8 mouse cellular contexts compared by ENCODE assay signal in the genomic region with DNA sequence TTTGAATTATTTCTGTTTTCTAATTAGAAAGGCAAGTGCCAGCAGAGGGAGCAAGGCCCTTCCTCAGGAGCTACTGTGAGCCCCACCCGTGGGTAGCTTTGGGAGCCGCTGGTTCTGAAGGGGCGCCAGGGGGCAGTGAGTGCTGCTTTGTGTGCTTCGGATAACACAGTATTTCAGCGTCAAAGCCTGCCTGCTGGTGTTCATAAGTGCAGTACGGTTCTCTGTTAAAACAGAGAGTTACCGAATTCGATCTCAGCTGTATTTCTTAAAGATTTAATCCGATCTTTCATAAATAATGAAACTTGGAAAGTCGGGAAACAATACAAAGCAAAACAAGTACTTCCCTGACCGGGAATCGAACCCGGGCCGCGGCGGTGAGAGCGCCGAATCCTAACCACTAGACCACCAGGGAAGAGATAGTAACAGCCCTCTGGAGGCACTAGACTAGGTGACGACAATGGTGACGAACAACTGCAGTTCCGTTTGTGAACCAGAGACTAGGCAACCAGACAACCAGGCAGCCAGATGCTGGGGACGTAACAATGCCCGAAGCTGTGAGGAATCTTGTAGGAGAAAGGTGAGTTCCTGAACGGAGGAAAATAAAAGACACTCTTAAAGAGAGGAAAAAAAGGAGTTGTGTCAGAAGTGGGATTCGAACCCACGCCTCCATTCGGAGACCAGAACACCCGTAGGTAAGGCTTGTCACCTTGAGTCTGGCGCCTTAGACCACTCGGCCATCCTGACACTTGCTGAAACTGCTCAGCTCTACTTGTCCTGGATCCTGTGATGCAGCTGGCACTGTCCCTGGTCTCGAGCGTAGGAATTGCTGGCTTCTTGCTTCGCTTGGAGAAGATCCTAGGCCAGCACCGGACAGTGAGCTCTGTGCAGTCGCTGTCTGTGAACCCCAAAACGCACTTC. TPM values are rescaled to one million over a fixed set of nuclear protein-coding genes. Genes with fewer than 3 reads are reported as not detected.
DNase-seq lines count a peak whose midpoint lies in the region; ATAC-seq and TF ChIP-seq lines count a peak whose summit lies in the region.

No protein-coding gene starts in this region.

- H3K9me3 ChIP-seq in E14TG2a.4 (ENCODE audit: low read length): no peaks in the 10 kb centered on the region
- H3K9me3 ChIP-seq in forebrain, embryonic 12.5 days: no peaks in the 10 kb centered on the region
- no peaks in the 10 kb centered on the region for H3K9me3 ChIP-seq in heart, postnatal 0 days (replicated peaks; ENCODE audit: control insufficient read depth, low read length)
- H3K9me3 ChIP-seq in liver, embryonic 16.5 days (replicated peaks; ENCODE audit: control insufficient read depth, low read length): no peaks in the 10 kb centered on the region
- no peaks in the 10 kb centered on the region for H3K9me3 ChIP-seq in neural tube, embryonic 13.5 days

- no peak; the same call in 1 of the 2 replicates for TF ChIP-seq POLR2A in testis, adult 2 months (IDR thresholded peaks at IDR 0.05; ENCODE audit: control insufficient read depth, low read depth, low read length)

- peak; percentile 42; the same call in 1 of the 2 replicates for TF ChIP-seq EP300 in heart, postnatal 0 days (IDR thresholded peaks at IDR 0.05; ENCODE audit: low read depth)

- H3K4me1 ChIP-seq in E14TG2a.4 (replicated peaks; ENCODE audit: low read depth, low read length): peaks cover 23% of the 10 kb centered on the region
- H3K4me1 ChIP-seq in forebrain, embryonic 12.5 days: peaks cover 8% of the 10 kb centered on the region
- H3K4me1 ChIP-seq in heart, postnatal 0 days (ENCODE audit: control insufficient read depth, insufficient read depth): peaks cover 4% of the 10 kb centered on the region; the same call in 1 of the 2 replicates
- peaks cover 19% of the 10 kb centered on the region for H3K4me1 ChIP-seq in liver, embryonic 16.5 days (ENCODE audit: control insufficient read depth, low read depth, low read length)
- peaks cover 19% of the 10 kb centered on the region for H3K4me1 ChIP-seq in neural tube, embryonic 13.5 days (replicated peaks)
- H3K4me1 ChIP-seq in testis, adult 2 months (ENCODE audit: control insufficient read depth, insufficient read depth, low read length): peaks cover 7% of the 10 kb centered on the region

- H3K27ac ChIP-seq in forebrain, embryonic 12.5 days: peak overlapping the region; percentile 90
- H3K27ac ChIP-seq in heart, postnatal 0 days (ENCODE audit: low read depth): peak overlapping the region; percentile 89
- H3K27ac ChIP-seq in liver, embryonic 16.5 days (ENCODE audit: low read length): peak overlapping the region; percentile 83
- peak overlapping the region; percentile 87 for H3K27ac ChIP-seq in neural tube, embryonic 13.5 days (replicated peaks)
- H3K27ac ChIP-seq in testis, adult 2 months (ENCODE audit: control insufficient read depth, insufficient read depth, low read depth, low read length): peak overlapping the region; percentile 83

- TF ChIP-seq CTCF in E14TG2a.4 (conservative IDR thresholded peaks at IDR 0.05; ENCODE audit: low read length): peak; percentile 29
- peak; percentile 86 for TF ChIP-seq CTCF in heart, postnatal 0 days (IDR thresholded peaks at IDR 0.05; ENCODE audit: low read depth)
- peak; percentile 38; the same call in 1 of the 2 replicates for TF ChIP-seq CTCF in testis, adult 2 months (IDR thresholded peaks at IDR 0.05; ENCODE audit: control insufficient read depth, insufficient read depth, insufficient replicate concordance, low read depth, low read length)

- H3K36me3 ChIP-seq in E14TG2a.4 (ENCODE audit: insufficient read depth, low read length): no peaks in the 10 kb centered on the region
- H3K36me3 ChIP-seq in forebrain, embryonic 12.5 days (replicated peaks): no peaks in the 10 kb centered on the region
- no peaks in the 10 kb centered on the region for H3K36me3 ChIP-seq in heart, postnatal 0 days (replicated peaks; ENCODE audit: control insufficient read depth, insufficient read depth, low read length)
- no peaks in the 10 kb centered on the region for H3K36me3 ChIP-seq in liver, embryonic 16.5 days (ENCODE audit: control insufficient read depth, insufficient read depth)
- no peaks in the 10 kb centered on the region for H3K36me3 ChIP-seq in neural tube, embryonic 13.5 days
- H3K36me3 ChIP-seq in testis, adult 2 months (ENCODE audit: control insufficient read depth, insufficient read depth, low read length): no peaks in the 10 kb centered on the region

- WGBS in forebrain, embryonic 12.5 days: under 1% methylated on average over 36 of the region's 36 CpGs
- under 1% methylated on average over 36 of the region's 36 CpGs for WGBS in heart, postnatal 0 days
- WGBS in liver, embryonic 16.5 days (ENCODE audit: insufficient replicate concordance): under 1% methylated on average over 36 of the region's 36 CpGs
- WGBS in neural tube, embryonic 13.5 days: under 1% methylated on average over 36 of the region's 36 CpGs

- peak overlapping the region; percentile 59 for H3K9ac ChIP-seq in forebrain, embryonic 12.5 days
- H3K9ac ChIP-seq in heart, postnatal 0 days (replicated peaks; ENCODE audit: low read depth, low read length): peak overlapping the region; percentile 62
- H3K9ac ChIP-seq in liver, embryonic 16.5 days (ENCODE audit: low read depth, low read length): peak overlapping the region; percentile 72
- H3K9ac ChIP-seq in neural tube, embryonic 13.5 days: peak overlapping the region; percentile 75

- peak; percentile 89 for ATAC-seq in forebrain, embryonic 12.5 days (ENCODE audit: low FRiP score)
- peak; percentile 89 for ATAC-seq in heart, postnatal 0 days (ENCODE audit: insufficient read depth, low read depth)
- ATAC-seq in liver, embryonic 16.5 days (ENCODE audit: low read depth): peak; percentile 85
- peak; percentile 92 for ATAC-seq in neural tube, embryonic 13.5 days (ENCODE audit: low read depth)

- H3K4me3 ChIP-seq in E14TG2a.4 (replicated peaks; ENCODE audit: low read length): peak overlapping the region; percentile 83
- H3K4me3 ChIP-seq in forebrain, embryonic 12.5 days (replicated peaks): peak overlapping the region; percentile 60
- peak overlapping the region; percentile 59 for H3K4me3 ChIP-seq in heart, postnatal 0 days (ENCODE audit: low read depth, low read length)
- H3K4me3 ChIP-seq in liver, embryonic 16.5 days (ENCODE audit: low read depth, low read length): peak overlapping the region; percentile 73
- H3K4me3 ChIP-seq in neural tube, embryonic 13.5 days: peak overlapping the region; percentile 64
- H3K4me3 ChIP-seq in testis, adult 2 months (ENCODE audit: control insufficient read depth, low read depth, low read length): peak overlapping the region; percentile 88

- H3K4me2 ChIP-seq in forebrain, embryonic 12.5 days: peak overlapping the region; percentile 57
- H3K4me2 ChIP-seq in heart, postnatal 0 days (ENCODE audit: low read depth, low read length): peak overlapping the region; percentile 65
- H3K4me2 ChIP-seq in liver, embryonic 16.5 days (ENCODE audit: low read depth, low read length): peak overlapping the region; percentile 79
- peak overlapping the region; percentile 66 for H3K4me2 ChIP-seq in neural tube, embryonic 13.5 days

- peak; percentile 99 for DNase-seq in c-Kit-positive CD71-positive TER-119-positive erythroid progenitor cells, embryonic 14.5 days (ENCODE audit: low spot score)
- peak; percentile 96 for DNase-seq in heart, postnatal 0 days (ENCODE audit: low spot score)
- DNase-seq in kidney, postnatal 4 days: peak; percentile 95

- H3K27me3 ChIP-seq in E14TG2a.4 (ENCODE audit: insufficient read depth, low read length): no peaks in the 10 kb centered on the region
- H3K27me3 ChIP-seq in forebrain, embryonic 12.5 days: no peaks in the 10 kb centered on the region
- no peaks in the 10 kb centered on the region for H3K27me3 ChIP-seq in heart, postnatal 0 days (ENCODE audit: control insufficient read depth, insufficient read depth, low read length)
- H3K27me3 ChIP-seq in liver, embryonic 16.5 days (ENCODE audit: control insufficient read depth, insufficient read depth, low read depth, low read length): no peaks in the 10 kb centered on the region
- no peaks in the 10 kb centered on the region for H3K27me3 ChIP-seq in neural tube, embryonic 13.5 days
- no peaks in the 10 kb centered on the region for H3K27me3 ChIP-seq in testis, adult 2 months (ENCODE audit: control insufficient read depth, insufficient read depth, low read length)

RNA-seq across cellular contexts. Expression of gene Zfp692, which starts 4.8 kb away (rescaled TPM):
- polyA plus RNA-seq in forebrain, embryonic 12.5 days (2016; fragmentation: Nextera tagmentation; extraction: Ambion mirVana): 29.3 and 30.1 TPM in 2 replicates
- 8.2 and 12.6 TPM in 2 replicates for total RNA-seq in heart, postnatal 0 days (2014; rRNA removed; ENCODE audit: low replicate concordance)
- 4.9 and 5.0 TPM in 2 replicates for polyA plus RNA-seq in heart, postnatal 0 days (2015; fragmentation: Nextera tagmentation; extraction: Ambion mirVana)
- polyA plus RNA-seq in liver, embryonic 16.5 days (2015; fragmentation: Nextera tagmentation; extraction: Ambion mirVana): 9.8 and 10.1 TPM in 2 replicates
- polyA plus RNA-seq in neural tube, embryonic 13.5 days (2015; fragmentation: Nextera tagmentation; extraction: Ambion mirVana): 25.6 and 26.9 TPM in 2 replicates
- 11.2 and 14.0 TPM in 2 replicates for polyA plus RNA-seq in testis, adult 2 months (2012; rRNA removed)

RNA-seq across cellular contexts. Expression of gene 4930438A08Rik, which starts 27.5 kb away (rescaled TPM):
- not detected in 2 replicates for polyA plus RNA-seq in forebrain, embryonic 12.5 days (2016; fragmentation: Nextera tagmentation; extraction: Ambion mirVana)
- total RNA-seq in heart, postnatal 0 days (2014; rRNA removed; ENCODE audit: low replicate concordance): not detected in 2 replicates
- not detected in 2 replicates for polyA plus RNA-seq in heart, postnatal 0 days (2015; fragmentation: Nextera tagmentation; extraction: Ambion mirVana)
- polyA plus RNA-seq in liver, embryonic 16.5 days (2015; fragmentation: Nextera tagmentation; extraction: Ambion mirVana): 2.5 and 3.2 TPM in 2 replicates
- polyA plus RNA-seq in neural tube, embryonic 13.5 days (2015; fragmentation: Nextera tagmentation; extraction: Ambion mirVana): not detected in 2 replicates
- 0.13 and 0.75 TPM in 2 replicates for polyA plus RNA-seq in testis, adult 2 months (2012; rRNA removed)

RNA-seq across cellular contexts. Expression of gene Zfp672, which starts 28.0 kb away (rescaled TPM):
- polyA plus RNA-seq in forebrain, embryonic 12.5 days (2016; fragmentation: Nextera tagmentation; extraction: Ambion mirVana): 37.7 and 40.4 TPM in 2 replicates
- total RNA-seq in heart, postnatal 0 days (2014; rRNA removed; ENCODE audit: low replicate concordance): 31.4 and 62.4 TPM in 2 replicates
- polyA plus RNA-seq in heart, postnatal 0 days (2015; fragmentation: Nextera tagmentation; extraction: Ambion mirVana): 53.5 and 60.8 TPM in 2 replicates
- polyA plus RNA-seq in liver, embryonic 16.5 days (2015; fragmentation: Nextera tagmentation; extraction: Ambion mirVana): 33.8 and 36.6 TPM in 2 replicates
- 35.5 and 39.5 TPM in 2 replicates for polyA plus RNA-seq in neural tube, embryonic 13.5 days (2015; fragmentation: Nextera tagmentation; extraction: Ambion mirVana)
- polyA plus RNA-seq in testis, adult 2 months (2012; rRNA removed): 43.7 and 48.9 TPM in 2 replicates

RNA-seq across cellular contexts. Expression of gene Sh3bp5l, which starts 28.4 kb away (rescaled TPM):
- polyA plus RNA-seq in forebrain, embryonic 12.5 days (2016; fragmentation: Nextera tagmentation; extraction: Ambion mirVana): 45.2 and 51.0 TPM in 2 replicates
- total RNA-seq in heart, postnatal 0 days (2014; rRNA removed; ENCODE audit: low replicate concordance): 30.2 and 42.9 TPM in 2 replicates
- polyA plus RNA-seq in heart, postnatal 0 days (2015; fragmentation: Nextera tagmentation; extraction: Ambion mirVana): 28.2 and 29.5 TPM in 2 replicates
- polyA plus RNA-seq in liver, embryonic 16.5 days (2015; fragmentation: Nextera tagmentation; extraction: Ambion mirVana): 16.8 and 17.0 TPM in 2 replicates
- polyA plus RNA-seq in neural tube, embryonic 13.5 days (2015; fragmentation: Nextera tagmentation; extraction: Ambion mirVana): 46.2 and 47.4 TPM in 2 replicates
- 8.6 and 9.5 TPM in 2 replicates for polyA plus RNA-seq in testis, adult 2 months (2012; rRNA removed)

Comparison
In these comparisons a context has a peak if more than half of its experiments do, and no peak if none do; other contexts are left out.
1. Peak in every context shown above with its lines: DNase-seq, ATAC-seq, H3K4me3 ChIP-seq and H3K27ac ChIP-seq.
2. CTCF ChIP-seq: peak in every context shown above with its lines; median percentile 86 in heart, postnatal 0 days; 38 in testis, adult 2 months; 29 in E14TG2a.4.